Mouse (Mus musculus) kidney, adult 2 months (tissue): Measurements from ENCODE around the gene Rasl11b. TPM values are rescaled to one million over a fixed set of nuclear protein-coding genes. Genes with fewer than 3 reads are reported as not detected.

Experiments
- DNase-seq: peaks from one replicate; pipeline ENCODE4 v3.0.0; 2021
- H3K27ac ChIP-seq: fragments of 200-500 bp; 2 replicates; pipeline ENCODE4 v1.5.1; 2012; ENCODE audit warnings: low read depth, low read length, control low read depth, inconsistent platforms; ENCODE audit not compliant: insufficient read depth
- H3K27me3 ChIP-seq: fragments of 200-500 bp; replicated peaks from 2 replicates; pipeline ENCODE4 v1.6.1; 2012; ENCODE audit warnings: mild to moderate bottlenecking, moderate library complexity, low read length, inconsistent platforms; ENCODE audit not compliant: control insufficient read depth, insufficient read depth
- H3K36me3 ChIP-seq: fragments of 200-500 bp; 2 replicates; pipeline ENCODE4 v1.6.1; 2012; ENCODE audit warnings: mild to moderate bottlenecking, moderate library complexity, low read length, inconsistent platforms; ENCODE audit not compliant: control insufficient read depth, insufficient read depth
- H3K4me1 ChIP-seq: fragments of 200-500 bp; 2 replicates; pipeline ENCODE4 v1.6.1; 2011; ENCODE audit warnings: low read length; ENCODE audit not compliant: control insufficient read depth, insufficient read depth
- H3K4me3 ChIP-seq: fragments of 200-500 bp; 2 replicates; pipeline ENCODE4 v1.5.1; 2011; ENCODE audit warnings: mild to moderate bottlenecking, low read depth, low read length, control low read depth; ENCODE audit not compliant: insufficient read depth
- CTCF ChIP-seq: fragments of 200-500 bp; conservative IDR thresholded peaks from 2 replicates; pipeline ENCODE4 v1.5.1; 2011; ENCODE audit warnings: low read depth, mild to moderate bottlenecking, control low read depth, low read length, moderate library complexity, mixed read lengths; ENCODE audit not compliant: insufficient read depth, insufficient read length
- POLR2A ChIP-seq: fragments of 200-500 bp; IDR thresholded peaks from one replicate; pipeline ENCODE4 v1.6.1; 2011; ENCODE audit warnings: low read depth, low read length, control low read depth
- WGBS: fragments of 180-500 bp; shearing (Covaris S2); methylation state at CpG from one replicate; pipeline ENCODE4 v1.1.7; 2018; 5-methylcytosine and 5-hydroxymethylcytosine counted together
- polyA plus RNA-seq: library from polyadenylated mRNA; depleted of rRNA; stranded (reverse); fragments of >200 nt; gene quantifications from 2 replicates; pipeline ENCODE4 v1.2.3, GENCODE M21; 2012

The Rasl11b gene
- polyA plus RNA-seq, 1 experiment: 43.1 TPM

DNA sequence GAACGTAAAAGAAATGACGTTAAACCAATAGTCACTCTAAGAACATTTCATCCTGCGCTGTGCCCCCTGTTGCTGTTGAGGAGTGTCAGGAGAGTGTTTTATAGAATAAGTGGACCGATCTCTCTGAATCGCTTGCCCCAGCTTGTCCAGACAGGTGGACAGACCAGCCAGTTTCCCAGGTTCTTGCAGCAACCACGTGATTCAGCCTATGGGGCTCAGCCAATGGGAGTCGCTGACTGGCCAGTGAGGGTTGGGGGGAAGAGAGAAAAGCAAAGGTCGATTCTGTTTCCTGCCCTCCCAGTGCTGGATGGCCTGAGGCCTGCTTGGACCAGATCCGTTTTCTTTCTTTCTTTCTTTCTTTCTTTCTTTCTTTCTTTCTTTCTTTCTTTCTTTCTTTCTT, 23.3 kb upstream of the Rasl11b start:
- WGBS: 52% methylated on average over 9 of the region's 9 CpGs

DNA sequence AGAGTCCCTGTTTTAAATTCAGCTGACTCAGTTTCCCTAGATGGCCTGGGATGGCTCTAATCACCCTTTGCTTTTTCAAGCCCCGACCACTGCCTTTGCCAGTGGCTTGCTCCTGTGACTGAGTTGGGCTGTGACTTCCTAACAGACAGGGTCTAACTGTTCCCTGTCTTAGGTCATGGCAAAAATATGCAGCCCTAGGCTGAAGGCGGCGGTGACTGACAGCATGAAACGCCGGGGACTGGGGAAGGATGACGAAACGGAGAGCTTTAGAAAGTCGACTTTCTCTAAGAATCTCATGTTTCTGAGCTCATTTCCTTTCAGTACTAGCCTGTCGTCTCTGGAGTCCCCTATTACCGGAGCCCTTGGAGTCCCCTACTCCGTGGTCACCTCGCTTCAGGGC, 22.9 kb upstream of the Rasl11b start:
- 53% methylated on average over 12 of the region's 12 CpGs for WGBS
- no peaks in the 10 kb centered on the region for H3K27me3 ChIP-seq
- no peaks in the 10 kb centered on the region for H3K36me3 ChIP-seq
- no peak overlapping the region for H3K27ac ChIP-seq
- no peaks in the 10 kb centered on the region for H3K4me1 ChIP-seq
- peak; percentile 24 for DNase-seq
- H3K4me3 ChIP-seq: no peak overlapping the region
- TF ChIP-seq CTCF: no peak
- no peak for TF ChIP-seq POLR2A

More for the DNA sequence above, 23.3 kb upstream of the Rasl11b start:
- no peak overlapping the region for H3K4me3 ChIP-seq
- TF ChIP-seq POLR2A (no peak), CTCF (no peak)
- no peaks in the 10 kb centered on the region for H3K27me3 ChIP-seq
- no peaks in the 10 kb centered on the region for H3K36me3 ChIP-seq
- H3K4me1 ChIP-seq: no peaks in the 10 kb centered on the region
- DNase-seq: peak; percentile 32
- no peak overlapping the region for H3K27ac ChIP-seq

DNA sequence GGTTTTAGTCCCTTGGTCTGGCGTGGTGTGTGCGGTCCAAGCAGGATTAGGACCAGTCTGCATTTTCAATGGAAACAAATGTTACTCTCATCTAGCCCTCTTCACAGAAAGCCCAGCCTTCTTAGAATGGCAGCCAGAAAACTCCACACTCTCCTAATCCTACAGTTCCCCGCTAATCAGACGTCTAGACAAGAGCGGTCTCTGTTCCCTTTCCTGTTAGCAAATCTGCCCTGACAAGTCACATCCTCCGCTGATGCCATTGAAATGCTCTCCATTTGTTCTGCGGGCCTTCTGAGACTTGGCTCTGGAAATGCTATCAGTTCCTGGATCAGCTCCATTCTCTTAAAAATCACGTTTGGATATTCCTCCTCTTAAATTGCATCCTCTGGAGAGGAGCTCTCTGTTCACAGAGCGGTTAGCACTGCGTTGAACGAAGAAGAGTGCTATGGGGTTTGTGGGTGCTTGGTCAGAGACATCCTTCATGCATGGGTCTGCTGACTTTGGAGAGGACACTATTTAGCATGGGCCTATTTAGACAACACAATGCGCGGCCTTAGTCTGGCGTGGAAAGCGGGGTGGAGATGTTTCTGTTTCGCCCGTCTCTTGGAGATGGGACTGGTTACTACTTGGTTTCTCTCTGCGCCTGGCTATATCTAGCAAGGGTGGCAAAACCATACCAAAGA, 21.8 kb upstream of the Rasl11b start:
- no peaks in the 10 kb centered on the region for H3K27me3 ChIP-seq
- H3K36me3 ChIP-seq: no peaks in the 10 kb centered on the region
- H3K4me1 ChIP-seq: no peaks in the 10 kb centered on the region
- 75% methylated on average over 18 of the region's 18 CpGs for WGBS
- DNase-seq: peak; percentile 15
- H3K27ac ChIP-seq: no peak overlapping the region
- no peak overlapping the region for H3K4me3 ChIP-seq
- no peak for TF ChIP-seq CTCF
- no peak for TF ChIP-seq POLR2A

DNA sequence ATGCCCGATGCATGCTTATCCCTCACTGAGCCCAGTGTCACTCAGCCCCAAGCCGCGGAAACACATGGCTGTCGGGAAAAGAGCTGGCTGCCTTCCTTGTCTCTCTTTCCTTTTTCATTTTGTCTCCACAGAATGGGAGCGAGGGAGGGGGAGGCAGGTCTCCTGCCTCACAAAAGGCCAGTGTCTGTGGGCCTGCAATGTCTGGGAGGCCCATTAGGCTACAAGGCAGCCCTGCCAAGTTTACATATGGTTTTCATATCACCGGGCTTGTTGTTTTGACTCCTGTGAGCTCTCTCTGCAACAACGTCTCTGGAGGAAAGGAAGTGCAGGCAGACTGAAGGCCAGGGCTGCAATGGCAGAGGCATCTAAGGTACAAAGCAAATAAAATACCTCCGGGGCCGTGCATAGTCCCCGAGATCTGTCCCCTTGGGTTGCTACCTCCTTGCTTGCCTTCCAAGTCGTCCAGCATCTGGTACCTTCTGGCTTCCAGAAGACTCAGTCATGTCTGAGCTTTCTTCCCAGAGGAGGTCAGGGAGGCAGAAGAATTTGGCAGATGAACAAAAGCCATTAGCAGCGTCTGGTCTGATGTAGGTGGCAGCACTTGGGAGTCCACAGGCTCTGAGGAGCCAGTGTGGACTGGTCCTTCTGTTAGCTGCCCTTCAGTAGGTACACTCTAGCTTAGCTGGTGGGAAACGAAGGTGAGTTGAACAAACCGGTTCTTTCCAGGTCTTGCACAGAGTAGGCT, 19.4 kb upstream of the Rasl11b start:
- no peak overlapping the region for H3K4me3 ChIP-seq
- H3K27me3 ChIP-seq: no peaks in the 10 kb centered on the region
- no peak for TF ChIP-seq POLR2A
- TF ChIP-seq CTCF: no peak
- no peak overlapping the region for H3K27ac ChIP-seq
- WGBS: 50% methylated on average over 14 of the region's 14 CpGs
- DNase-seq: peak; percentile 55
- H3K4me1 ChIP-seq: no peaks in the 10 kb centered on the region
- H3K36me3 ChIP-seq: no peaks in the 10 kb centered on the region

DNA sequence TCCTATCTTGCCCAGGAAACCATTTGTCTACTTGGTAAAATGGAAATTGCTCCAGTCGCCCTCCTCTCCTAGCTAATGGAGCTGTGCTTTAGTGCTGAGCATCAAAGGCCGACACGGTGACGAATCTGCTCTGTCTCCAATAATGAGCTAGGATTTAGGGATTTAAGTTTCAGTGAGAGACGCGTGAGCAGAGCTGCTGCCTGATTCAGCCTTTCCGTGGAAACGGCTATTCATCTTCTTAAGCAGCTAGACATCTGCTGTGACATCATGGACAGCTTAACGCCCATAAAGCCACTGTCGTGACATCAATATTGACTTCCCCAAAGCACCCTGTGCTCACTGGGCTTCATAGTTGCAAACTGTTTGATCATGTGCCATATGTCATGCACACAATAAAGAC, 14.9 kb upstream of the Rasl11b start:
- DNase-seq: no peak
- Histone ChIP-seq H3K4me1 (no peaks in the 10 kb centered on the region), H3K27me3 (no peaks in the 10 kb centered on the region), H3K27ac (no peak overlapping the region), H3K4me3 (no peak overlapping the region), H3K36me3 (no peaks in the 10 kb centered on the region)
- WGBS: 67% methylated on average over 10 of the region's 10 CpGs
- TF ChIP-seq CTCF: no peak
- TF ChIP-seq POLR2A: no peak

DNA sequence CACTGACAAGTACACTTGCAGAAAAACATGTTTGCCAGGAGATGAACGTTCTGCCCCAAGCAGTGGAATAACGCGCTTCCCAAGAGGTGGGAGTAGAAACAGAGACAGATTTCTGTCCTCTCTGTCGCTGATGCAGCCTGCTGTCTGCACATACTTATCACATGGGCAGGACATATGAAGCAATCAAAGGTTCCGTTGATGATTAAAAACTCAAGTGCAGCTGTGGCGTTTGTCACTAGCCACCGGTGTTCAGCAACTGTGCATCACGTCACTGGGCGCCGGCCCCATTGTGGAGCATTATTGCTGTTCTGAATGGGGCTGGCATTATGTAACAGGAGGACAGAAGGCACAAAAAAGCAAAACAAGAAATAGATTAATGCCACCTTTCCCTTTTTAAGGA, 12.0 kb upstream of the Rasl11b start:
- WGBS: 67% methylated on average over 10 of the region's 10 CpGs

DNA sequence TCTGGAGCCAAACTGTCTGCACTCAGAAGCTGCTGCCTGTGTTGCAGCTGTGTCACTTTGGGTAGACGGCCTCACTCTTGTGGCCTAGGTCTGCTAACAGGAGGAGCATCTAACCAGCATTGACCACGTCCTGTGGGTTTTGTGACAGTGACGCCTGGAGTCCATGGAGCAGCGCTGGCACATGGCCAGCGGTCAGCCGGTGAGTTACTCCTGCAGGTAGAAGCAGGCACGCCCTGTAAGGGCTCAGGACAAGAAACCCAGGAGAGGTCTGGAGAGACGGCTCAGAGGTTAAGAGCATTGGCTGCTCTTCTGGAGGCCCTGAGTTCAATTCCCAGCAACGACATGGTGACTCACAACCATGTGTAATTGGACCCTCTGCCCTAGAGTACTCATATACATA, 10.5 kb upstream of the Rasl11b start:
- no peak overlapping the region for H3K27ac ChIP-seq
- no peaks in the 10 kb centered on the region for H3K36me3 ChIP-seq
- H3K27me3 ChIP-seq: no peaks in the 10 kb centered on the region
- no peak for DNase-seq
- WGBS: 61% methylated on average over 9 of the region's 9 CpGs
- no peaks in the 10 kb centered on the region; the same call in 1 of the 2 replicates for H3K4me1 ChIP-seq
- no peak overlapping the region for H3K4me3 ChIP-seq
- TF ChIP-seq CTCF (no peak), POLR2A (no peak)

More for the DNA sequence above, 12.0 kb upstream of the Rasl11b start:
- H3K27ac ChIP-seq: no peak overlapping the region
- DNase-seq: no peak
- H3K27me3 ChIP-seq: no peaks in the 10 kb centered on the region
- no peak overlapping the region for H3K4me3 ChIP-seq
- TF ChIP-seq POLR2A (no peak), CTCF (no peak)
- no peaks in the 10 kb centered on the region for H3K4me1 ChIP-seq
- no peaks in the 10 kb centered on the region for H3K36me3 ChIP-seq
